Mouse (Mus musculus): ENCODE results near the gene Sac3d1.

The Sac3d1 gene

DNA sequence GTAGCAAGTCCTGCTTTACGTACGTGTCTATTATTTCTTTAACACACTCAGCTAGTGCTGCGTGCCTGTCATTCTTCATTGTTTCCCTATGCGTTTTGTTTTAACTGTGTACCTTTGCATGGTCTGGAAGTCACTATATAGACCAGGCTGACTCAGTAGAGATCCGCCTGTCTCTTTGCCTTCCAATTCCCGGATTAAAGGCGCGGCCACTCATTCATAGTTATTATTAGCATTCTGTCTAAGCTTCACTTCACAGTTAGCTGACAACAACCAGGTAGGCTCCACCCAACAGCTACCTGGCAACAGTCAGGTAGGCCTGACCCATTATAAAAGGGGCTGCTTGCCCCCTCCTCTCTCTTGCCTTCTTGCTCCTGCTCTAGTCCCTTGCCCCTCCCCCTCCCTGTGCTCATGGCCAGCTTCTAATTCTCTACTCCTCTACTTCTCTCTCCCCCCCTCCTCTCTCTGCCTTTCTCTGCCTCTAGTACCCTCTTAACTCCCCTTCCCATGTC, 281 bp upstream of the Sac3d1 start:
- no peak for DNase-seq (ENCODE audit: low spot score)

DNA sequence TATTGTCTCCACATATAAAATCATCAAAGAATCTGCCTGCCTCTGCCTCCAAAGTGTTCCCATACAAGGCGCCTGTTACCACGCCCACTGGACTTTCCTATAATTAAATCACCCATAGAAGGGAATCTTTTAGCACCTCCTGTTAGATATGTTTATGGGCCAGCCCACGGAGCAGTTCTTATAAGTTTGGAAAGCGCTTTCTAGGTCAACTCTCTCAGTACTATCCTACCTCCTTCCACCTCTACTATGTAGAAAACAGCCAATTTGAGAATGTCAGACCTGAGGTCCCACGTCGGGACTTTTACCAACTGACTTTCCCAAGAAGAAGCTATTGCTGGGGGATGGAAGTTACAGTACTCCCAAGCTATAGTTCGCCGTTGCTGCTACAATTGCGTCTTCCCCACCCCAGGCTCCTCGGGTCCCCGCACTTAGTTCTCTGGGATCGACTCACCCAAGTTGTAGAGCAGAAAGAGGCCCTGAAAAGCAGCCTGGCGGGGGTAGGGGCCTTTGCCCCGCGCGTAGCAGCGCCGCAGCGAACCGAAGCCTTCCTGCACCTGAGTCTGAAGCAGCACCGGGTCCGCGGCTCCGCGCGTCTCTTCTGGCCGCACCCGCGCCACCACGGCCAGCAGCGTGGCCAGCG, 984 bp downstream of the Sac3d1 start:
- DNase-seq (ENCODE audit: low spot score), result no peak

DNA sequence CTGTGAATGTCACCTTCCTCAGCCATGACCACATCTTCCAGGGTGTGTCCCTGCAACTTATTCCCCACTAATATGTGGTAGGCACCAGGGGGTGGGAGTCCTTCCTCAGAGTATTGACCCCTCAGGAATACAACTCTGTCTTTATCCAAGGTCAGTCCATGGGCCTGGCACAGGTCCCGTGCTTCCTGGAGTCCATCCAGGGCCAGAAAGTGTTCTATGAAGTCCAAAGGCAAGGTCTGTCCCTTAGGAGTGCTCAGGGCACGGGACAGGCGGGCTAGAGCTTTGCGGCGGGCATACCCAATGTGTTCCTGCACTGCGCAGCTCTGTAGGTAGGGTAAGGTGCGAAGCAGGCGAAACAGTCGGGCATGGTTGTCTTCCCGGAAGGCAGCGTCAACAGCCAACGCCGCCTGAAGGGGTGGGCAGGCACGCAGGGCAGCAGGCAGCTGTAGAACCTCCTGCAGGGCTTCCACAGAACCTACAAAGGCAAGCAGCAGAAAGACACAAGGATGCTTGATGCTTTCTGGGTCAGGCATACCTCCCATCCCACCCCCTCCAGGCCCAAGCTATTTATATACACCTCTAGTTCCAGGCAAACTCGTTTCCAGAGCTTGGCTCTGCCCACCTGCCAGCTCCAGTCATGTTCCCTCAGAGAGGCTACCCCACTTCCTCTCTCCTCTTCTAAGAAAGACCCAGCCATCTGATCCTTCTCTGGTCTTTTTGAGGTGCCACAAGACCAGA, 2.2 kb downstream of the Sac3d1 start:
- no peak for DNase-seq (ENCODE audit: low spot score)

DNA sequence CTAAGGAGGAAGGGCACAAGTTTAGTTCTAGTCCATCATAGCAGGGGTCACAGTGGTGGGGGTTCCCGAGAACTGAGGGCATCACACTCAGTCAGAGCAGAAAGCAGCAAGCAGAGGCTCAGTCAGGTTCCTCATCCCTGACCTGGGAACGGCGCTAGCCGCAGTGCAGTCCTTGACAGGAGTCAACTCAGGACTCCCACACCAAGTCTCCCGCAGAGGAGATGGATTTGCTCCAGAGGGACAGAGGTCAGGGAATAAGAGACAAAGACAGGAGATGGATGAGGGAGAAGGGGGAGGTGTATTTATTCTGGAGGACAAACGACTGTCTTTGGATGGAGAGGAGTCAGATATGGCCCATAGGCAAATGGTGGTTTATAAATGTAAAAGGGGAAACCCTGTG, 5.3 kb downstream of the Sac3d1 start:
- no peak for DNase-seq (ENCODE audit: low spot score)

DNA sequence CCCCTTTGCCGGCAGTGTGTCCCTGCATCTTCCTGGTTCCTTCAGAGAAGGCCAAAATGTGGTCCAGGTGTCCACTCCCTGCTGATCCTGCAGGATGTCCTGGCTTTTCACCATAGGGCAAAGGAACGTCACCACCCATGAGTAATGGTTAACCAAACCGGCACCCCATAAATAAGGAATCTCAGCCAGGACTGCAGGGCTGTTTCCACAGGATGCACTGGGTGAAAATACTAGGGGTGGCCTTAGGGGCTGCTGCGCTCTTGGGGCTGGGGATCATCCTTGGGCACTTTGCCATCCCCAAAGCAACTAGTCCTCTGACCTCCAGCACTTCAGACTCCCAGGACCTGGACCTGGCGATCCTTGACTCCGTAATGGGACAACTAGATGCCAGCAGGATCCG, 12.9 kb downstream of the Sac3d1 start, which contains the start of gene Naaladl1:
Naaladl1 (plus strand) TSS at position 197 of the 400 bp plus-strand sequence.
- DNase-seq (ENCODE audit: low spot score), result no peak

DNA sequence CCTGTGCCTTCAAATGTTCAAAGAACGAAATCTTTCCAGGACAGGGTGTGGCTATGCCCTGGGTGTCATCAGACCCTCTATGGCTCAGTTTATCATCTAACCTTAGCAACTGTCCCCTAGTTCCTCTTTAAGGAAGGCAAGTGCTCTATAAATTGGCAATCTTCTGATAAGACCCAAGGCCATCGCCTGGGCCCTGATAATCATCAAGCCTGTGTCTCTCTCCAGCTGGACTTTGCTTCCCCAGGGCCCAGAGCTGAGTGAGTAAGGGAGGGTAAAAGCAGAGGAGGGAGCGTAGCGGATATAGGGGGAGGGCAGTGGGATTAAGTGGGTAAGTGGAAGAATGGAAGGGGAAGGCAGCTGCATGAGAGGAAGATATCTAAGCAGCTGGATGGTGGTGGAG, 14.0 kb downstream of the Sac3d1 start:
- DNase-seq (ENCODE audit: low spot score), result no peak

DNA sequence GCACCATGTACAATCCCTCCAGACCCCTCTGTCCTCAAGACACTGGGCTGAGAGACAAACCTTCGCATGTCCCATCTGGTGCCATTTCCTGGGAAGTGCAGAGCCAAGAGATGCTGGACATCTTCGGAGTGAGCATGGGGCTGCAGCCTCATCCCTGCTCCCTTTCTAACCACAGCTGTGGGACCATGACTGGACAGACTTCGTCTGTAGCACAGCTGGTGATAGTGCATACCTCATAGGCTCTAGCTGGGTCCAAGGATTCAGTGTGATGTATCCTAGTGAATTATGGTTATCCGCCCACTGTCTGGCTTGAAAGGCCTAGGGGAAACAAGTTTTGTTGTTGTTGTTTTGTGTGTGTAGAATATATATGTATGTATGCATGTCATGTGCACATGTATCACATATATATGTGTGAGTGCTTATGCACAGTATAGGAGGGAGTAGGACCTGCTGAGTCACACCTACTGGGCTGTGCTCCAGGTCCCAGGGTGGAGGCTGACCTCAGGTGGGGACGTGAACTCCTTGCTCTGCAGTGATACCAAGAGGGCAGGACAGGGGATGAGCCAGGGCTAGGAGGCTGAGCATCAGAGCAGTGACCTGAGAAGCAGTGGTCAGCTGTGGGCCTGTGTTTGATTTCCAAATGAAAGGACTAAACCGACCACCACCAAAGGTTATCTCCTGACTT, 16.1 kb downstream of the Sac3d1 start:
- DNase-seq (ENCODE audit: low spot score), result no peak

DNA sequence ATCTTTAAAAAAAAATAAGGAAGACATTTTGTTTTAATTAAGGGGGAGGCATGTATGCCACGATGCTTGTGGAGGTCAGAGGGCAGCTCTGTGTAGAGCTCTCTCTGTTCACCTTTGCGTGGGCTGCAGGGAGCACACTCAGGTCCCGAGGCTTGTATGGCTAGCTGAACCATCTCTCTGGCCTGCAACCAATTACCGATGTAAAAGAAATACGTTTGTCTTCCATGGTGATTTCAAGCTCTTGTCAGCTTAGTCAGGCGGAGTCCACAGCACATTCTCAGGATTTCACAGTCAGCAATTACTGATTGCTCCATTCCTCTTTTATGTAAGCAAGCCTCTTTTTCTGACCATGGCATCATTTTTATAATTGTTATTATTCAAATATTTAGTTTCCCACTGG, 17.3 kb downstream of the Sac3d1 start:
- no peak for DNase-seq (ENCODE audit: low spot score)

DNA sequence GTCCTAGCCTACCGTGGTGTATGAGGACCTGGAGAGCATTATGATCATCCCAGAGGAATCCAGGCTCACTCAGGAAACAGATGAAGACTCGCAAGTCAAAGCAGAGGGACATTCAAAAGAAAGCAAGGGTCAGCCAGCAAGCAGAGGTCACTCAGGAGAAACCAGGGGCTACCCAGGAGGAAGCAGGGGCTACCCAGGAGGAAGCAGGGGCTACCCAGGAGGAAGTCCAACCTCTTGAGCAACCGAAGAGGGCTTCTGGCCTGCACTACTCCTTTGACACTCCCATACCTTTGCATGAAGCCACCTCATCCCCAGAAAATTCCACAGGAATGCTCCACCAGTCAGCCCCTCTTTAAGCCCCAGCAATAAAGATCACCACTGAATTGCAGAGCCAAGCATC, 20.6 kb downstream of the Sac3d1 start:
- no peak for DNase-seq (ENCODE audit: low spot score)

DNA sequence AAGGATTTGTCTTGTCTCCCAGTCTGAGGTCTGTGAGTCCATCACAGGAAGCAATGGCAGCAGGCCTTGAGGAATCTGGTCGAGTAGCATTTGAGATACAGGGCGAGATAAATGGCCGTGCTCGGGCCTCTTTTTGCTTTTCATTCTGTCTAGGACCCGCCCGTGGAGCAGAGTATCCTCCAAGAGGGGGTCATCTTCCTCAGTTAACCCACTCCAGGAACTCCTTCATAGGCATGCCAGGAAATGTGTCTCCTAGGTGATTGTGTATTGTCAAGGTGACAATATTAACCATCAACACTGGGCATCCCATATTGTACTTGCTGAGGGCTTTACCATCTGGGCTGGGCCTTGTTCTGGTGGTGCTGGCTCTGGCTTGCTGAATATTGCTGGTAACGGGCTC, 24.3 kb downstream of the Sac3d1 start, which contains the start of gene AC131692.1:
AC131692.1 (plus strand) TSS at position 301 of the 400 bp plus-strand sequence.
- no peak for DNase-seq (ENCODE audit: low spot score)

DNA sequence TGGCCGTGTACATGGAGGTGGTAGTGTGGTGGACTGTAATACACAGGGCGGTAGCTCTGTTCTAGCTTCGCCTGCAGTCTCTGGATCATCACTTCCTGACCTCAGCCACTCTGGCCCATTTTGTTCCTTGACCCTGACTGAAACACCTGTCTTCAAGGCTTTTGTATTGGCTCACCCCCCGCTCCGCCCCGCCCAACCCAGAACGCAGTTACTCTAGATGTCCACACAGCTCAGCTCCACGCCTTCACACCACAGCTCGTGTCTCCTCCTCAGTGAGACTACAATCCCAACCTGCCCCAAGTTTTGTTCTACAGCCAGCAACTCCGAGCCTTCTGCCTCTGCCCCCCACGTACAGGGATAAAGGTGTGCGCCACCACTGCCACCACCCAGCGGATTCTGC, 29.6 kb downstream of the Sac3d1 start:
- no peak for DNase-seq (ENCODE audit: low spot score)

DNA sequence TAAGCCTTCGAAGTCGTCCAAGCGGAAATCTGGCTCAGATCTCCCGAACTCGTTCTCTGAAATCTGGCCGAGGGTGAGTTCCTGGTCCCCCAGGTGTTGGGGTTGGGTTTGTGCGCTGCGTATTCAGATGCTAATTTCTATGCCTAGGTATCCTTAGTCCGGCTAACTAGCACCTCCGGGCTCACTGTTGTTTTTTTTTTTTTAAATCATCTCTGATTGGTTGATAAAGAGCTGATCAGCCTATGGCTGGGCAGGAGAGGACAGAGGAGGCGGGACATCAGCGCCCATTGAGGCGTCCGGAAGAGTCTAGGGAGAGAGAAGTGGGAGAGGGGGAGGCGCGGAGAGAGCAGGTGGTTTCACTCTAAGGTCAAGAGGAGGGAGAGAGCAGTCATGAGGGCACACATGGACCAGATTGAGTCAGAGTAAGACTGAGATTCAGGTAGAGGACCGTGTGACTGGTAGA, 33.0 kb downstream of the Sac3d1 start:
- no peak for DNase-seq (ENCODE audit: low spot score)

DNA sequence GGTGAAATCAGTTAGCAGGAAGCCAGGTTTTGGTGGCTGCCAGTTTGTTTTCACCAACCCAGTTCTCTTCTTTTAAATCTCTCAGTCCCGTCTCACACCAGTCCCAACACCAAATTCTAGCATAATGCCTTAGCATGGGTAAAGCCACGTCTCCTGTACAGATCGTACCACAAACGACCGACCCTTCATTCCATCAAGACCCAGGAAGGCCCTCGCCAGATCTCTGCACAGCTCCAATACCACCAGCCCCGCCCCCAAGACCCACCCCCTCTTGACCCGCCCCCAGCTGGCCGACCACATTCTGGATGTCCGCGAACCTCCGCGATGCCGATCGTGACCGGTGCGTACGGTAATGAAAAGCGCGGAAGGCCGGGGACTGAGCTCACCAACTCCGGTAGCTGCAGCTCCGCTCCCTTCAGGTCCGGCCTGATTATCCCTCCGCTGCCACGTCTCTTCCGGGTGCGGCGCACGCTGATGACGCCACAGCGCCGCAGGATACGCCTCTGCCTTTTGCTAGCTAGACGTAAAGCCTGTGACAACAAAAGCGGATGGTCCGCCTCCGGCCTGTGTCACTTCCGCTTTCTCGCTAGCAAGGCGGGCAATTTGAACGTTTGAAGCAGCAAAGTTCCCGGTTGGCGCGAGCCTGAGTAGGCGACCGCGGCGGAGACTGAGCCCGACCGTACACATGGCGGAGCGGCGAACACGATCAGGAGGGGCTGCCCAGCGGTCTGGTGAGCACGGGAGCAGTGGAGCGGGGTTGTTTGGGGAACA, 33.8 kb downstream of the Sac3d1 start, which contains the start of the genes Zfpl1 and Cdca5:
Zfpl1 (minus strand) TSS at position 479 of the 771 bp plus-strand sequence.
Cdca5 (plus strand) TSS at position 506 of the 771 bp plus-strand sequence.
- DNase-seq (ENCODE audit: low spot score), result peak; percentile 97

DNA sequence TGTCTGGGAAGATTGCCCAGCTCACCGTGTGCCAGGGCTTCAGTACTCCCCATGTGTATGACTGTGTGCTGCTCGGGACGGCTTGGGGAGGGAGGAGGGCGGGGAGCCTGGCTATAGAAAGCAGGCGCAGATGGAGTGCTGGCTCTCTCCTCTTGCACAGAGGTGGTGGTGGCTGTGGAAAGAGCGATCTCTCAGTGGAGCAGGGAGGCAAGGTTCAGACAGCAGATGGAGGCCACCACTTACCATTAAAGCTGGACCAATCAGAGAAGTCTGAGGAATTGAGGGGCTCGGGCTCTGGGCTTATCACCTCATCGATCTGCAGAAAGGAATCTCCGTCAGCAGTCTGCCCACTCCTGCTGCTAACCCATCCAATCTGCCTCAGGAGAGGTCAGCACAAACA, 36.3 kb downstream of the Sac3d1 start, which contains the start of gene Gm28374:
Gm28374 (minus strand) TSS at position 101 of the 400 bp plus-strand sequence.
- DNase-seq (ENCODE audit: low spot score), result no peak

DNA sequence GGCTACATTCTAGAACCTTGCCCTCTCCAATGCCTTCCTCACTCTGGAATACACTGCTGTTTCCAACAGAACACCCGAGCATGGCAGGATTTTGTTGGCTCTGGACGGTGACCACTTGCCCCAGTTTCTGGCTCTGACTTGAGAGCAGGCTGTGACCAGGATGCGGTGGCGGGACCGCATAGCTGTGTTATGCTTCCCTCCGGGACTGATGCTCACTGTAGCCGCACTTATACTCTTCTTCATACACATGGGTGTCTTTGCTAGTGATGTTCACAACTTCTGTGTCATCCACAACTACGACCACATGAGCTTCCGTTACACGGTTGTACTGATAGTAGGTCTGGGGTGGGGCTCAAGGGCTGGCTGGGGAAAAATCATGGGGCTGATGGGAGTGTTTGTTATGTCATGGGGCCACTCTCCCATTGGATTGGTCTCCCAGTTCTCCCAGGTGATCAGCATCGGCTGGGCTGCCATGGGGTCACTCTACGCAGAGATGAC, 38.4 kb downstream of the Sac3d1 start, which contains the start of gene Tmem262:
Tmem262 (plus strand) TSS at position 51 of the 498 bp plus-strand sequence.
- DNase-seq (ENCODE audit: low spot score), result no peak

DNA sequence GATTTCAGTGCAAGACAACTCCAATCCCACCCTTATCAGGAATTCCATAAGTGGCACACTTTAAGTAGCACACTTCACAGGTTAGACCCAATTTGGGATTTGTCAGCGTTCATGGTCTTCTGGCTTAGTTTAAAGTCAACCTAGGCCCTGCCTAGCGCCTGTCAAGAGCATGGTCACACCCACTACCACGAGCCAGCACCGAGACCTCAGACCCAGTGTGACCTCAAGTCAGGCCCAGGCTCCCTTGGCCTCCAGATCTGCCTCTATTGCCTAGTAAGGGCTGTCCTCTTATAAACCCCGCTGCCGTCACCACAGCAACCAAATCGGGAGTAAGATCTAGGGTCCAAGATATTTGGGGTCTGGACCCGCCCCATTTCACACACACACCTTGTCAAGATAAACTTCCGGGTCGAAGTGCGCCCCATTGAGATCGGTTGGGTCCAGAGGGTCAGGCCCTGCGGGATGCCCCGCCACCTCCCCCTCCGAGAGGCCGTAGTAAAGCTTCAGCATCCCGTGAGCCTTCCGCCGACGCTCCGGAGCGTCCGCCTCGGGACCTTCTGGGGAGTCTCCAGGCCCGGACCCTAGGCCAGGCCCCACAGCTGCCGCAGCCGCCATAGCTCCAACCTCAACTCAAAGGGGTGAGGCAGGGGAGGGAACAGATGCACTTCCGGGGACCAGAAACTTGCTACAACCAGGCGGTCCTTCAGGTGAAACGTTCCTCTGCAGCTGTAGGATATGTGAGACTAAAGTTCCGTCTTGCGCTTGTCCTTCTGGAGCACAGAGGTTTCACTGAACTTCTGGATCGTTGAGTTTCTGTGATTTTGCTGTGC, 41.7 kb downstream of the Sac3d1 start, which contains the start of gene Vps51:
Vps51 (minus strand) TSS at position 668 of the 830 bp plus-strand sequence.
- DNase-seq (ENCODE audit: low spot score), result peak; percentile 87

DNA sequence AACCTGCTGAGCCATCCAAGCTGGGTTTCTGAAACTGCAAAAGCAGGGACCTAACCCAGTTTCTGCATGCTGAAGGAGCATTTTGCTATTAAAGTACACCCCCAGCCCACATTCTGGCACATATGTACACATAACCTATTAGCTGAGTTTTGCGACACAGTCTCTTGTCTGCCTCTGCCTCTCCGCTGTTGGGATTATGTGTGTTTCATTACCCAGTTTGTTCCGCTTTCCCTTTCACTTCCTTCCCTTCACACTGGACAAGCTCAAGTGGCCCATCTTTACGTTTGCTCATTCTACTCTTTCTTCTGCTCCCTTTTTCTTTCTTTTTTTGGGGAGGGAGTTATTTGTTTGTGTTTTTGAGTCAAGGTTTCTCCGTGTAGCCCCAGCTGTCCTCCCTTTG, 44.6 kb downstream of the Sac3d1 start:
- DNase-seq (ENCODE audit: low spot score), result no peak

DNA sequence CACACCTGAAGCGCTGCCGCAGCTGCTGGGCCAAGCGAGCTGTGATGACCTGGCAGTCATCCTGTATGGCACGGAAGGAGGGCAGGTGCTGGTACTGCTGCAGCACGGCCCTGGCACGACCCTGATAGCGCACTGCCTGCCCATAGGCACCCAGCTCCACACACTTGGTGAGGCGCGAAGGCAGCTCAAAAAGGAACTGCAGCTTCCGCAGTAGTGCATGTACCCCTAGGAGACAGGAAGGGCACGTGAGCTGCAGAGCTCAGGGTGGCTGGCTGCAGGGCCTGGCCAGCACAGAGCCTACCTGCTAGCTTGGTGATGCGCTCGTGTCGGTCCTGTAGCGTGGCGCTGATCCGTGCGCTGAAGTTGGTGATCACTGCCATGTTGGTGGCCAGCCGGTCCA, 47.2 kb downstream of the Sac3d1 start:
- DNase-seq (ENCODE audit: low spot score), result no peak

DNA sequence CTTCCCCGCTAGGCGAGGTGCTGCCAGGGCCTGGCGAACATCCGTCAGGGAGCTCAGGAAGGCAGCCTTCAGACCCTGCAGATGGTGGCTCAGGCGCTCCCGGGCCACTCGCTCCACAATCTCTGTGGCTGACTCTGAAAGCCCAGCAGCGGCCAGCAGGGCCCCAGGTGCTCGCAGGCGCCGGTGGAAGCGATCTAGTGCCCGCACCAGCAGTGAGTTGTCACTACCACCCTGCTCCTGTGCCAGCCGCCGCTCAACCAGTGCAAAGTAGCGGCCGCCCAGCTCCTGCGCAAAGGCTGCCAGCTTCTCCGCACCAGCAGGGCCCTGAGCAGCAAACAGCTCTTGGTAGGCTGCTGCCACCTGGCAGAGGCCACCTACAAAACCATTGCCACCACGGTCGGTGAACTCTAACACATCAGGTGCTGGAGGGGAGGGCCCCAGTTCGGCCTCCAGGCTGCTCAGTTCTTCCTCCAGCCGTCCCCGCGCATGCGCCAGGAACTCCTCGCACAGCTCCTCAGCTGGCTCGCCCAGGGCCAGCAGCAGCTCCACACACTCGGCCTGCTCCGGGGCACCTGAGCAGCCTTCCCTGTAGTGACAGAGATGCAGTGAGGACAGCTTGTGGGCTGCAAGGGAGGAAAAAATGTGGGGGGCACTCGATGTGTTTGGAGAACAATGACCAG, 47.7 kb downstream of the Sac3d1 start:
- no peak for DNase-seq (ENCODE audit: low spot score)

DNA sequence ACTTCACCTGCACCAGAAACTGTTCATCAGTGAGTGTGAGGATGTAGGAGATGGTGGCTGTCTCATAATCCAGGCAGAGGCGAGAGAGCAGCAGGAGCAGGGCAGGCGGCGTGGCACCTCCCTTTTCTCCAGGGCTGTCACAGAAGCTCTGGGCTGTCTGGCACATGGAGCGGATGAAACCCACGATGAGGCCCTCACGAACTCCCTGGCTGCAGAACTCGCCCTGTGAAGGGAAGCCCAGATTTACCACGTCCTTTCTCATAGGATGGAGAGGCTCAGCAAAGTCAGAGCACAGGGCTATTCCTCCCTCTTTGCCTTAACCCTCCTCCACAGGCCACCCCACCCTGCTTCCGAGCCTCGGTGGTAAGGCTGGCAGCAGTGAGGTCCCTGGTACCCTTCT, 48.6 kb downstream of the Sac3d1 start:
- DNase-seq (ENCODE audit: low spot score), result no peak
